Mouse (Mus musculus) central nervous system, embryonic 18 days (tissue): ENCODE results near the gene Ccr3. TPM values are rescaled to one million over a fixed set of nuclear protein-coding genes. Genes with fewer than 3 reads are reported as not detected.

Experiments used
- polyA plus RNA-seq: library from polyadenylated mRNA; depleted of rRNA; stranded (reverse); fragments of >200 nt; gene quantifications from 2 replicates; pipeline ENCODE4 v1.2.3, GENCODE M21; 2012; rRNA removed

Ccr3 gene
- not detected in 2 replicates for polyA plus RNA-seq

DNA sequence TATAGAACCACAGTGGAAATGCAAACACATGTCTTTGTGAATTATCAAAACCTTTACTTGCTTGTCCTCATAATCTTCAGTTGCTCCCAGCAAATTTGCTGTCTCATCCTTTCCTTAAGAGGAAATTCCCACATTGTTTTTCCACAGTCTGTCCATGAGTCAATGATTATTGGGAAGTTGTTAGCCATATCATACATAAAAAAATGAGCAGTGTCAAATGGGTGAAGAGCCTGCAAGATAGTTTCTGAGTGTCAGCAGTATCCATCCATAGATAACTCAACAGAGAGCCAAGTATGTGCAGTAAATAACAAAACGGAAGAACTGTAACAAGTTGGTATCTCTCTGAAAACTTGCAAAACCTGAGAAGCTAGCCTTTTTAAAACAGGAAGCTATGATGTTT lies at the start of gene Ccr3:
Ccr3 (plus strand) TSS at position 301 of the 400 bp plus-strand sequence.

DNA sequence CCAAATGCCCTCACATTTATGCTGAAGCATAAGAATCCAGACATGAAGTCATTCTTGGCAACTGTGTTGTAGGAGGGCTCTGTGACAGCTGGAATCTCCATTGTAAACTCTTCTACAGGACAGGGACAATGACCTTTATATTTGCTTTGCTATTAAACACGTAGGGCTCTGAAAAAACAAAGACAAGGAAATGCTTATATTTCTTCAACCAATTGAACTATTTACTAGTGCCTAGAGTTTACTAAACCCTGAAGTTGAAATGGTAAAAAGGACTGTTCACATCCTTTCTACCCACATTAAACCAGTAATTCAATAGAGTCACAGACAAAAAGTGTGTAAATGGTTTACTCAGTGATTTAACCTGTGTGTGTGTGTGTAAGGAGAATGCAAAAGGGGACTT lies 43.5 kb upstream of the Ccr3 start, which contains the start of gene Ccr1l1:
Ccr1l1 (minus strand) TSS at position 101 of the 400 bp plus-strand sequence.

Other genes with a start within 250 kb of the Ccr3 start
- gene Cxcr6, start 215.5 kb upstream of the Ccr3 start, polyA plus RNA-seq = not detected in 2 replicates
- 9.5 and 10.0 TPM in 2 replicates for gene Fyco1, start 170.1 kb upstream of the Ccr3 start, polyA plus RNA-seq
- gene Xcr1, start 159.9 kb upstream of the Ccr3 start, polyA plus RNA-seq = not detected in 2 replicates
- 0.38 and 0.63 TPM in 2 replicates for gene Ccr1, start 53.3 kb upstream of the Ccr3 start, polyA plus RNA-seq
- gene Ccr1l1, start 43.6 kb upstream of the Ccr3 start, polyA plus RNA-seq = not detected in 2 replicates
- 0.03 and 0.16 TPM in 2 replicates for gene Ccr2, start 80.0 kb downstream of the Ccr3 start, polyA plus RNA-seq
- 0.47 and 0.88 TPM in 2 replicates for gene Ccr5, start 99.6 kb downstream of the Ccr3 start, polyA plus RNA-seq